Comparison of ENCODE assay signal across 10 mouse cellular contexts in the genomic region with DNA sequence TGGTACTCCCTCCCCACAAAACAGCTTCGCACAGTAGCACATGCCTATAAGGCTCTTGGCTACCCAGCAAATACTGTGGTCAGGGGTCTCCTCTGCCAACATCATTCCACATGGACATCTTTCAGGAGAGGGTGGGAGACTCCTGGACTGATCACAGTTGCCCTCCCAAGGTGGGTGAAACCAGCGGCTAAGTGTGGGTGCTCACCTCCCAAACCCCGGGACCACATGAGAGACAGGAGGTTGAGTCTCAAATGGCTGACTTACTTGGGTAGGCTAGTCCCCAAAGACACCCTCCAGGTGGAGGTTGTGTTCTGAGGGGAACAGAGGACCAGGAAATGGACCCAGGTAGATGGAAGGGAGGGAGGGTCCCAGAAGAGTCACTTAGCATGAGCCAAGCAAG. TPM values are rescaled to one million over a fixed set of nuclear protein-coding genes. Genes with fewer than 3 reads are reported as not detected.
DNase-seq lines count a peak whose midpoint lies in the region; ATAC-seq lines count a peak whose summit lies in the region.
"Had no signal": no experiment of that assay in that cellular context is flagged by ENCODE, and none has a peak within 500 bp of the region (broad histone marks: within the 10 kb centered on the region; RNA-seq: fewer than 3 reads in every experiment).

No protein-coding gene starts in this region.

- H3K9me3 ChIP-seq in heart, embryonic 12.5 days (replicated peaks), result no peaks in the 10 kb centered on the region
- H3K9me3 ChIP-seq in lung, embryonic 16.5 days (ENCODE audit: control insufficient read depth, low read length), result no peaks in the 10 kb centered on the region
- H3K9me3 ChIP-seq in intestine, embryonic 15.5 days, result no peaks in the 10 kb centered on the region
- no peaks in the 10 kb centered on the region for H3K9me3 ChIP-seq in stomach, embryonic 15.5 days

- H3K4me2 ChIP-seq in heart, embryonic 12.5 days, result peak overlapping the region; percentile 56
- H3K4me2 ChIP-seq in lung, embryonic 16.5 days (ENCODE audit: low read depth, low read length), result peak overlapping the region; percentile 57
- H3K4me2 ChIP-seq in intestine, embryonic 15.5 days (replicated peaks), result peak overlapping the region; percentile 57
- H3K4me2 ChIP-seq in stomach, embryonic 15.5 days, result peak overlapping the region; percentile 55

- H3K4me3 ChIP-seq in heart, embryonic 12.5 days, result no peak overlapping the region
- no peak overlapping the region for H3K4me3 ChIP-seq in lung, embryonic 16.5 days (ENCODE audit: low read length)
- 0 out of 2 replicates have a peak overlapping the region, but pooled peaks have one; percentile 24 for H3K4me3 ChIP-seq in intestine, embryonic 15.5 days (replicated peaks)
- peak overlapping the region; percentile 30 for H3K4me3 ChIP-seq in stomach, embryonic 15.5 days (replicated peaks)
- H3K4me3 ChIP-seq: left cerebral cortex, adult 2 months had no signal

- 36% methylated on average over 3 of the region's 3 CpGs for WGBS in heart, embryonic 12.5 days
- WGBS in lung, embryonic 16.5 days, result 51% methylated on average over 3 of the region's 3 CpGs
- 53% methylated on average over 3 of the region's 3 CpGs for WGBS in intestine, embryonic 15.5 days
- 47% methylated on average over 3 of the region's 3 CpGs for WGBS in stomach, embryonic 15.5 days

- peaks cover 92% of the 10 kb centered on the region for H3K4me1 ChIP-seq in heart, embryonic 12.5 days (replicated peaks)
- H3K4me1 ChIP-seq in lung, embryonic 16.5 days (replicated peaks; ENCODE audit: control insufficient read depth, insufficient read depth, low read length), result peaks cover 78% of the 10 kb centered on the region
- H3K4me1 ChIP-seq in intestine, embryonic 15.5 days (replicated peaks), result peaks cover 90% of the 10 kb centered on the region
- H3K4me1 ChIP-seq in stomach, embryonic 15.5 days, result peaks cover 91% of the 10 kb centered on the region

- no peak for DNase-seq in heart, postnatal 36 days
- no peak for DNase-seq in lung, postnatal 14 days
- no peak for DNase-seq in left cerebral cortex, postnatal 36 days (ENCODE audit: low spot score in 2 of 2)
- DNase-seq in urinary bladder, postnatal 14 days (ENCODE audit: low spot score), result no peak
- DNase-seq: adrenal gland, postnatal 10 days had no signal

- H3K27ac ChIP-seq in heart, embryonic 12.5 days (ENCODE audit: poor library complexity, severe bottlenecking), result peak overlapping the region; percentile 90
- H3K27ac ChIP-seq in lung, embryonic 16.5 days (ENCODE audit: low read length), result peak overlapping the region; percentile 98
- H3K27ac ChIP-seq in intestine, embryonic 15.5 days, result peak overlapping the region; percentile 95
- peak overlapping the region; percentile 98 for H3K27ac ChIP-seq in stomach, embryonic 15.5 days
- H3K27ac ChIP-seq: left cerebral cortex, adult 2 months had no signal

- intact Hi-C loops in heart, postnatal 36 days (cut with DNase I), result no loop called here
- intact Hi-C loops in left cerebral cortex, postnatal 36 days (cut with DNase I), result no loop called here

- no peak for ATAC-seq in heart, embryonic 12.5 days (ENCODE audit: insufficient number of reproducible peaks, low FRiP score)
- ATAC-seq in lung, embryonic 16.5 days (ENCODE audit: low read depth), result no peak
- ATAC-seq in intestine, embryonic 15.5 days, result no peak
- ATAC-seq in stomach, embryonic 15.5 days (ENCODE audit: insufficient read depth, low FRiP score, low read depth), result no peak

- H3K27me3 ChIP-seq in heart, embryonic 12.5 days (replicated peaks), result no peaks in the 10 kb centered on the region
- H3K27me3 ChIP-seq in lung, embryonic 16.5 days (ENCODE audit: control insufficient read depth, insufficient read depth, low read depth, low read length), result no peaks in the 10 kb centered on the region
- H3K27me3 ChIP-seq in intestine, embryonic 15.5 days (replicated peaks), result no peaks in the 10 kb centered on the region
- no peaks in the 10 kb centered on the region for H3K27me3 ChIP-seq in stomach, embryonic 15.5 days (replicated peaks)

- peaks cover 6% of the 10 kb centered on the region for H3K36me3 ChIP-seq in heart, embryonic 12.5 days
- peaks cover 6% of the 10 kb centered on the region for H3K36me3 ChIP-seq in lung, embryonic 16.5 days (ENCODE audit: control insufficient read depth, insufficient read depth, low read length)
- peaks cover 5% of the 10 kb centered on the region; the same call in 1 of the 2 replicates for H3K36me3 ChIP-seq in intestine, embryonic 15.5 days
- H3K36me3 ChIP-seq in stomach, embryonic 15.5 days, result peaks cover 5% of the 10 kb centered on the region; the same call in 1 of the 2 replicates

- H3K9ac ChIP-seq in heart, embryonic 12.5 days, result peak overlapping the region; percentile 65
- peak overlapping the region; percentile 67 for H3K9ac ChIP-seq in lung, embryonic 16.5 days (ENCODE audit: low read length)
- peak overlapping the region; percentile 46; the same call in 1 of the 2 replicates for H3K9ac ChIP-seq in intestine, embryonic 15.5 days
- H3K9ac ChIP-seq in stomach, embryonic 15.5 days, result no peak overlapping the region

RNA-seq across cellular contexts. Expression of gene Tead3, which starts 5.9 kb away (rescaled TPM):
- 7.9 and 8.1 TPM in 2 replicates for polyA plus RNA-seq in heart, embryonic 12.5 days (2016; fragmentation: Nextera tagmentation; extraction: Ambion mirVana)
- 10 to 100 TPM; 12.9 to 16.6 TPM for total RNA-seq in heart, postnatal 36 days (2021)
- 11.6 and 12.4 TPM in 2 replicates for polyA plus RNA-seq in lung, embryonic 16.5 days (2015; fragmentation: Nextera tagmentation; extraction: Ambion mirVana)
- polyA plus RNA-seq in intestine, embryonic 15.5 days (2015; fragmentation: Nextera tagmentation; extraction: Ambion mirVana), result 8.9 and 10.0 TPM in 2 replicates
- polyA plus RNA-seq in stomach, embryonic 15.5 days (2015; fragmentation: Nextera tagmentation; extraction: Ambion mirVana), result 11.5 and 12.0 TPM in 2 replicates
- 1 to 10 TPM; 2.4 to 2.8 TPM for total RNA-seq in left cerebral cortex, postnatal 36 days (2021)

RNA-seq across cellular contexts. Expression of gene Rpl10a, which starts 16.4 kb away (rescaled TPM):
- 301 and 344 TPM in 2 replicates for polyA plus RNA-seq in heart, embryonic 12.5 days (2016; fragmentation: Nextera tagmentation; extraction: Ambion mirVana)
- total RNA-seq in heart, postnatal 36 days (2021), result 100 to 1,000 TPM; 392 TPM
- 615 and 635 TPM in 2 replicates for polyA plus RNA-seq in lung, embryonic 16.5 days (2015; fragmentation: Nextera tagmentation; extraction: Ambion mirVana)
- 639 and 690 TPM in 2 replicates for polyA plus RNA-seq in intestine, embryonic 15.5 days (2015; fragmentation: Nextera tagmentation; extraction: Ambion mirVana)
- polyA plus RNA-seq in stomach, embryonic 15.5 days (2015; fragmentation: Nextera tagmentation; extraction: Ambion mirVana), result 490 and 616 TPM in 2 replicates
- total RNA-seq in left cerebral cortex, postnatal 36 days (2021), result 100 to 1,000 TPM; 289 to 354 TPM

RNA-seq across cellular contexts. Expression of gene Tulp1, which starts 20.4 kb away (rescaled TPM):
- polyA plus RNA-seq in heart, embryonic 12.5 days (2016; fragmentation: Nextera tagmentation; extraction: Ambion mirVana), result 3.7 and 4.6 TPM in 2 replicates
- total RNA-seq in heart, postnatal 36 days (2021), result not detected
- 7.6 and 9.3 TPM in 2 replicates for polyA plus RNA-seq in lung, embryonic 16.5 days (2015; fragmentation: Nextera tagmentation; extraction: Ambion mirVana)
- polyA plus RNA-seq in intestine, embryonic 15.5 days (2015; fragmentation: Nextera tagmentation; extraction: Ambion mirVana), result 3.6 and 4.1 TPM in 2 replicates
- polyA plus RNA-seq in stomach, embryonic 15.5 days (2015; fragmentation: Nextera tagmentation; extraction: Ambion mirVana), result 4.2 and 5.0 TPM in 2 replicates
- total RNA-seq in left cerebral cortex, postnatal 36 days (2021), result not detected
- total RNA-seq: left cerebral cortex, adult 2 months had no signal

RNA-seq across cellular contexts. Expression of gene Fance, which starts 31.4 kb away (rescaled TPM):
- polyA plus RNA-seq in heart, embryonic 12.5 days (2016; fragmentation: Nextera tagmentation; extraction: Ambion mirVana), result 21.8 and 23.0 TPM in 2 replicates
- total RNA-seq in heart, postnatal 36 days (2021), result 10 to 100 TPM; 10.9 to 17.3 TPM
- 22.1 and 32.4 TPM in 2 replicates for polyA plus RNA-seq in lung, embryonic 16.5 days (2015; fragmentation: Nextera tagmentation; extraction: Ambion mirVana)
- polyA plus RNA-seq in intestine, embryonic 15.5 days (2015; fragmentation: Nextera tagmentation; extraction: Ambion mirVana), result 22.7 and 29.8 TPM in 2 replicates
- 26.9 and 29.9 TPM in 2 replicates for polyA plus RNA-seq in stomach, embryonic 15.5 days (2015; fragmentation: Nextera tagmentation; extraction: Ambion mirVana)
- 10 to 100 TPM; 21.6 to 29.5 TPM for total RNA-seq in left cerebral cortex, postnatal 36 days (2021)

Comparison
In these comparisons a context has a peak if more than half of its experiments do, and no peak if none do; other contexts are left out.
1. H3K4me3 ChIP-seq: peak in intestine, embryonic 15.5 days (single experiment) and stomach, embryonic 15.5 days (single experiment); none in heart, embryonic 12.5 days (single experiment) and lung, embryonic 16.5 days (single experiment).
2. Peak in every context shown above with its lines, with median percentiles within 50 percentile points of each other: H3K27ac ChIP-seq and H3K4me2 ChIP-seq.